Mouse (Mus musculus) liver, postnatal 0 days (tissue): ENCODE data around the gene Cdh23.

ENCODE experiments used
- CTCF ChIP-seq: sonication (generic); IDR thresholded peaks from 2 replicates; pipeline ENCODE4 v1.5.1; 2016; ENCODE audit warnings: antibody characterized with exemption, low read depth
- EP300 ChIP-seq: IDR thresholded peaks from 2 replicates; pipeline ENCODE4 v1.6.1; 2016; ENCODE audit warnings: antibody characterized with exemption, low read depth, mild to moderate bottlenecking

GRCm38 (mm10) chr10:60256088-60256487 lies 440.2 kb downstream of the Cdh23 start:
- TF ChIP-seq CTCF (no peak), EP300 (peak; percentile 63)
